Mouse (Mus musculus) myocyte (in vitro differentiated cells): ENCODE measurements around the gene Trpm5. TPM values are rescaled to one million over a fixed set of nuclear protein-coding genes. Genes with fewer than 3 reads are reported as not detected.

ENCODE experiments used
- H3K27me3 ChIP-seq: one replicate; pipeline ENCODE4 v1.6.1; 2011; ENCODE audit not compliant: control insufficient read depth, insufficient read depth, insufficient read length
- H3K36me3 ChIP-seq: one replicate; pipeline ENCODE4 v1.6.1; 2011; ENCODE audit not compliant: control insufficient read depth, insufficient read depth
- H3K4me2 ChIP-seq: one replicate; pipeline ENCODE4 v1.6.1; 2011; ENCODE audit warnings: low read depth, control low read depth
- H3K4me3 ChIP-seq: one replicate; pipeline ENCODE4 v1.5.1; 2011; ENCODE audit warnings: mild to moderate bottlenecking, control low read depth, moderate library complexity
- H3K79me2 ChIP-seq: one replicate; pipeline ENCODE4 v1.6.1; 2011; ENCODE audit not compliant: control insufficient read depth, insufficient read depth
- H3ac ChIP-seq: one replicate; pipeline ENCODE4 v1.6.1; 2011; ENCODE audit not compliant: control insufficient read depth, insufficient read length
- CEBPB ChIP-seq: IDR thresholded peaks from 2 replicates; pipeline ENCODE4 v1.6.1; 2011; ENCODE audit warnings: mild to moderate bottlenecking, moderate library complexity; ENCODE audit not compliant: poor library complexity, insufficient read depth, severe bottlenecking
- E2F4 ChIP-seq: IDR thresholded peaks from one replicate; pipeline ENCODE4 v1.6.1; 2011; ENCODE audit warnings: mild to moderate bottlenecking, control low read depth, moderate library complexity; ENCODE audit not compliant: insufficient read depth
- MAX ChIP-seq: IDR thresholded peaks from one replicate; pipeline ENCODE4 v1.6.1; 2011; ENCODE audit warnings: low read depth, mild to moderate bottlenecking, control low read depth
- MYOD1 ChIP-seq, 3 experiments: IDR thresholded peaks; one replicate each; pipeline ENCODE4 v1.6.1; 2011; ENCODE audit warnings: control low read depth in 2 of 3, low read depth in 2 of 3, mild to moderate bottlenecking in 2 of 3, moderate library complexity in 1 of 3; ENCODE audit not compliant: insufficient read length in 2 of 3, control insufficient read depth in 1 of 3
- MYOG ChIP-seq, 3 experiments: IDR thresholded peaks; one replicate each; pipeline ENCODE4 v1.6.1; 2011; ENCODE audit warnings: control low read depth in 2 of 3, low read depth in 2 of 3, mild to moderate bottlenecking in 2 of 3; ENCODE audit not compliant: insufficient read length in 2 of 3, control insufficient read depth in 1 of 3, insufficient read depth in 1 of 3
- POLR2A ChIP-seq: IDR thresholded peaks from one replicate; pipeline ENCODE4 v1.6.1; 2011; ENCODE audit warnings: low read depth, mild to moderate bottlenecking, control low read depth, moderate library complexity; ENCODE audit not compliant: insufficient read length
- POLR2AphosphoS2 ChIP-seq: IDR thresholded peaks from one replicate; pipeline ENCODE4 v1.6.1; 2011; ENCODE audit warnings: low read depth, control low read depth; ENCODE audit not compliant: insufficient read length
- REST ChIP-seq: IDR thresholded peaks from one replicate; pipeline ENCODE4 v1.6.1; 2011; ENCODE audit warnings: mild to moderate bottlenecking, control low read depth, moderate library complexity; ENCODE audit not compliant: insufficient read depth, insufficient read length
- SRF ChIP-seq: IDR thresholded peaks from one replicate; pipeline ENCODE4 v1.6.1; 2011; ENCODE audit warnings: low read depth; ENCODE audit not compliant: control insufficient read depth, insufficient read length
- TCF12 ChIP-seq: IDR thresholded peaks from one replicate; pipeline ENCODE4 v1.6.1; 2011; ENCODE audit warnings: mild to moderate bottlenecking, control low read depth; ENCODE audit not compliant: poor library complexity, insufficient read depth, severe bottlenecking
- TCF3 ChIP-seq: IDR thresholded peaks from one replicate; pipeline ENCODE4 v1.6.1; 2011; ENCODE audit warnings: low read depth, control low read depth; ENCODE audit not compliant: insufficient read length
- USF1 ChIP-seq: IDR thresholded peaks from one replicate; pipeline ENCODE4 v1.6.1; 2011; ENCODE audit warnings: low read depth, mild to moderate bottlenecking, control low read depth, moderate library complexity
- polyA plus RNA-seq: library from polyadenylated mRNA; unstranded; fragments of >200 nt; fragmentation: generic; extraction: Trizol; gene quantifications from one replicate; pipeline ENCODE4 v1.2.1, GENCODE M21; 2012; ENCODE audit warnings: missing spikeins

The Trpm5 gene
- polyA plus RNA-seq, 1 experiment, result 6.9 TPM

DNA sequence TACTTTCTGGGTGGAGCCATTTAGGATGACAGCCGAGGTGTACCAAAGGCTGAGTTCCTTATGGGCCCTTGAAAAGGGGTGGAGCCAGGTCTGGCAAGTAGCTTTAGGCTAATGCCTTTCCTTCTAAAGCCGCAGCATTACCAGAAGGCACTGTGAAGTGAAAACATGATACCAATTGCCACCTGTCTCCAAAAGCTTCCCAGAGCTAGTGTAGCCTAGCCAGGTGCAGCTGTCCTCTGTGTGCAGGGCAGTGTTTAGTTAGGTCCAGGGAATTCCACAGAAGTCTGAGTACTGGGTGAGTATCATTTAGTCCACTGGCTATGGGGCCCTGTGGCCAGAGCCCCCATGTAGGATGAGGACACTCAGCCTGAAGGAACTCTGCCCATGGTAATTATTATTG is 41.7 kb upstream of the Trpm5 start:
- H3K4me2 ChIP-seq, result no peak overlapping the region
- H3K79me2 ChIP-seq, result no peaks in the 10 kb centered on the region
- no peaks in the 10 kb centered on the region for H3K27me3 ChIP-seq
- H3ac ChIP-seq, result no peak overlapping the region
- no peak overlapping the region for H3K4me3 ChIP-seq
- TF ChIP-seq E2F4, result no peak
- no peak for TF ChIP-seq POLR2A
- peak; percentile 28 to 86 (median 54) for TF ChIP-seq MYOD1 (IDR thresholded peaks at IDR 0.05; ENCODE audit: control insufficient read depth in 1 of 3, insufficient read length in 2 of 3, low read depth in 2 of 3)
- no peak for TF ChIP-seq MAX
- peak; percentile 55 for TF ChIP-seq TCF12
- no peak for TF ChIP-seq USF1
- TF ChIP-seq MYOG (IDR thresholded peaks at IDR 0.05; ENCODE audit: control insufficient read depth in 1 of 3, insufficient read depth in 1 of 3, insufficient read length in 2 of 3, low read depth in 2 of 3), result peak in 2 of 3 experiments; percentile 70 to 74
- TF ChIP-seq TCF3, result peak; percentile 14
- no peak for TF ChIP-seq SRF
- TF ChIP-seq REST, result no peak
- no peak for TF ChIP-seq POLR2AphosphoS2
- no peak for TF ChIP-seq CEBPB
- H3K36me3 ChIP-seq, result no peaks in the 10 kb centered on the region

DNA sequence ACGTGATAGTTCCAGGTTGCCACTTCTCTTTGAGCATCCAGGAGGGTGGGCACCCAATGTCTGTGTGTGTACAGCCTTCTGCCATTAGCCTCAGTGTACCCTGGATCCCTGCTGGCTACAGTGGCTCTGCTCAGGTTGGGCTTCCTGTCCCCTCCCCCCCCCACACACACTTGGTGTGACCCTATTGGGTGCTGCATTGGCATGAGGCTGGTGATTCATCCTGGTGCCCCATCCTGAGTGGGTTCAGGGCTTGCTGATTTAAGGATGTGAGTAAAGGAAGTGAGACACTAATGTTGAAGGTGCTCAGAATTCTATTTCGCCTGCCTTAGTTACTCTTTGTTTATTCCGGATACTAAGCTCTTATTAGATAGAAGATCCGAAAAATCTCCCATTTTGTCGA is 38.4 kb upstream of the Trpm5 start:
- H3K27me3 ChIP-seq, result no peaks in the 10 kb centered on the region
- H3K4me3 ChIP-seq, result no peak overlapping the region
- no peaks in the 10 kb centered on the region for H3K36me3 ChIP-seq
- H3ac ChIP-seq, result no peak overlapping the region
- no peak overlapping the region for H3K4me2 ChIP-seq
- no peak for TF ChIP-seq MAX
- TF ChIP-seq TCF3, result no peak
- TF ChIP-seq MYOG (IDR thresholded peaks at IDR 0.05; ENCODE audit: control insufficient read depth in 1 of 3, insufficient read depth in 1 of 3, insufficient read length in 2 of 3, low read depth in 2 of 3), result no peak
- no peak for TF ChIP-seq TCF12
- TF ChIP-seq CEBPB, result no peak
- TF ChIP-seq E2F4, result no peak
- H3K79me2 ChIP-seq, result no peaks in the 10 kb centered on the region

- H3K4me2 ChIP-seq, result peak overlapping the region; percentile 48
- no peak overlapping the region for H3ac ChIP-seq
- no peak for TF ChIP-seq POLR2A
- no peaks in the 10 kb centered on the region for H3K79me2 ChIP-seq
- no peaks in the 10 kb centered on the region for H3K27me3 ChIP-seq
- no peaks in the 10 kb centered on the region for H3K36me3 ChIP-seq
- no peak overlapping the region for H3K4me3 ChIP-seq
Measured at GRCm38 (mm10) chr7:143124902-143125301, 30.5 kb upstream of the Trpm5 start.

- no peak for TF ChIP-seq SRF
- TF ChIP-seq USF1, result no peak
- peak in 1 of 3 experiments; percentile 64 for TF ChIP-seq MYOG (IDR thresholded peaks at IDR 0.05; ENCODE audit: control insufficient read depth in 1 of 3, insufficient read depth in 1 of 3, insufficient read length in 2 of 3, low read depth in 2 of 3)
- TF ChIP-seq CEBPB, result no peak
- TF ChIP-seq TCF12, result no peak
- TF ChIP-seq E2F4, result no peak
- TF ChIP-seq TCF3, result no peak
- peak in 1 of 3 experiments; percentile 52 for TF ChIP-seq MYOD1 (IDR thresholded peaks at IDR 0.05; ENCODE audit: control insufficient read depth in 1 of 3, insufficient read length in 2 of 3, low read depth in 2 of 3)
- no peak for TF ChIP-seq MAX
Measured at GRCm38 (mm10) chr7:143123876-143124669, 29.6 kb upstream of the Trpm5 start.

GRCm38 (mm10) chr7:143122191-143122590 is 27.7 kb upstream of the Trpm5 start:
- Histone ChIP-seq H3K4me3 (no peak overlapping the region), H3ac (no peak overlapping the region), H3K4me2 (no peak overlapping the region), H3K79me2 (no peaks in the 10 kb centered on the region), H3K27me3 (peaks cover 3% of the 10 kb centered on the region), H3K36me3 (no peaks in the 10 kb centered on the region)
- TF ChIP-seq REST (no peak), SRF (no peak), MYOD1 (IDR thresholded peaks at IDR 0.05; ENCODE audit: control insufficient read depth in 1 of 3, insufficient read length in 2 of 3, low read depth in 2 of 3) (no peak), POLR2A (no peak), TCF3 (no peak), CEBPB (no peak), POLR2AphosphoS2 (no peak), E2F4 (no peak), MAX (no peak), USF1 (no peak), TCF12 (no peak), MYOG (IDR thresholded peaks at IDR 0.05; ENCODE audit: control insufficient read depth in 1 of 3, insufficient read depth in 1 of 3, insufficient read length in 2 of 3, low read depth in 2 of 3) (no peak)

More at GRCm38 (mm10) chr7:143123876-143124669, 29.6 kb upstream of the Trpm5 start:
- H3K4me3 ChIP-seq, result no peak overlapping the region
- H3K4me2 ChIP-seq, result peak overlapping the region; percentile 48
- no peaks in the 10 kb centered on the region for H3K79me2 ChIP-seq
- H3K27me3 ChIP-seq, result no peaks in the 10 kb centered on the region
- H3ac ChIP-seq, result no peak overlapping the region
- no peaks in the 10 kb centered on the region for H3K36me3 ChIP-seq
